Mouse (Mus musculus) neural tube, embryonic 13.5 days (tissue): ENCODE measurements around the gene Gstt4. TPM values are rescaled to one million over a fixed set of nuclear protein-coding genes. Genes with fewer than 3 reads are reported as not detected.
"Not testable (repeated sequence)": the region's sequence is repeated elsewhere in the genome, so short reads cannot be mapped to it uniquely, and the experiment has no call there.

Experiments used
- ATAC-seq: fragments of 200-750 bp; cut with Nextera tagmentation; 2 replicates; pipeline ENCODE4 v1.8.0; 2017; ENCODE audit warnings: low read depth, mild to moderate bottlenecking, moderate TSS enrichment, moderate library complexity
- H3K27ac ChIP-seq: fragments of 300-500 bp; sonication (generic); replicated peaks from 2 replicates; pipeline ENCODE4 v1.5.1; 2015; ENCODE audit warnings: moderate library complexity, mild to moderate bottlenecking, inconsistent platforms
- H3K27me3 ChIP-seq: fragments of 300-500 bp; sonication (generic); 2 replicates; pipeline ENCODE4 v1.6.1; 2015; ENCODE audit warnings: mild to moderate bottlenecking, inconsistent platforms
- H3K36me3 ChIP-seq: fragments of 300-500 bp; sonication (generic); 2 replicates; pipeline ENCODE4 v1.6.1; 2015; ENCODE audit warnings: mild to moderate bottlenecking, inconsistent platforms
- H3K4me1 ChIP-seq: fragments of 300-500 bp; sonication (generic); replicated peaks from 2 replicates; pipeline ENCODE4 v1.6.1; 2015; ENCODE audit warnings: inconsistent platforms
- H3K4me2 ChIP-seq: fragments of 300-500 bp; sonication (generic); 2 replicates; pipeline ENCODE4 v1.6.1; 2015; ENCODE audit warnings: inconsistent platforms, mild to moderate bottlenecking, moderate library complexity
- H3K4me3 ChIP-seq: fragments of 300-500 bp; sonication (generic); 2 replicates; pipeline ENCODE4 v1.5.1; 2015; ENCODE audit warnings: mild to moderate bottlenecking, inconsistent platforms
- H3K9ac ChIP-seq: fragments of 300-500 bp; sonication (generic); 2 replicates; pipeline ENCODE4 v1.6.1; 2015; ENCODE audit warnings: moderate library complexity, mild to moderate bottlenecking, inconsistent platforms
- H3K9me3 ChIP-seq: fragments of 300-500 bp; sonication (generic); 2 replicates; pipeline ENCODE4 v1.6.1; 2016; ENCODE audit warnings: inconsistent platforms
- whole genome bisulfite sequencing: fragments of 180-500 bp; shearing (Covaris S2); methylation state at CpG from one replicate; pipeline ENCODE4 v1.1.7; 2015; 5-methylcytosine and 5-hydroxymethylcytosine counted together
- polyA plus RNA-seq: library from polyadenylated mRNA; unstranded; fragments of >200 nt; fragmentation: Nextera tagmentation; extraction: Ambion mirVana; gene quantifications from 2 replicates; pipeline ENCODE4 v1.2.1, GENCODE M21; 2015

The Gstt4 gene
- polyA plus RNA-seq, 1 experiment from 2014 or later, result not detected

- H3K4me3 ChIP-seq, result no peak overlapping the region
These were observed 31.1 kb upstream of the Gstt4 start for GRCm38 (mm10) chr10:75853452-75853851.

GRCm38 (mm10) chr10:75852539-75853125 lies 30.3 kb upstream of the Gstt4 start:
- Histone ChIP-seq H3K4me3 (no peak overlapping the region), H3K9ac (no peak overlapping the region), H3K36me3 (peaks cover 13% of the 10 kb centered on the region), H3K27me3 (no peaks in the 10 kb centered on the region), H3K27ac (no peak overlapping the region), H3K9me3 (no peaks in the 10 kb centered on the region; the same call in 1 of the 2 replicates), H3K4me2 (no peak overlapping the region), H3K4me1 (peaks cover 33% of the 10 kb centered on the region)
- 93% methylated on average over 12 of the region's 12 CpGs for WGBS
- ATAC-seq, result no peak

More at GRCm38 (mm10) chr10:75853452-75853851, 31.1 kb upstream of the Gstt4 start:
- Histone ChIP-seq H3K27me3 (no peaks in the 10 kb centered on the region), H3K4me2 (no peak overlapping the region), H3K27ac (no peak overlapping the region), H3K9ac (no peak overlapping the region), H3K36me3 (peaks cover 20% of the 10 kb centered on the region), H3K9me3 (no peaks in the 10 kb centered on the region; the same call in 1 of the 2 replicates), H3K4me1 (peaks cover 38% of the 10 kb centered on the region)
- 21% methylated on average over 10 of the region's 10 CpGs for WGBS
- 0 out of 2 replicates have a peak, but pooled peaks have one; percentile 17 for ATAC-seq

- H3K27me3 ChIP-seq, result no peaks in the 10 kb centered on the region
- 0 out of 2 replicates have a peak overlapping the region, but pooled peaks have one; percentile 26 for H3K9ac ChIP-seq
- H3K4me1 ChIP-seq, result peaks cover 28% of the 10 kb centered on the region
- H3K27ac ChIP-seq, result peak overlapping the region; percentile 38; the same call in 1 of the 2 replicates
- no peak for ATAC-seq
- no peaks in the 10 kb centered on the region; the same call in 1 of the 2 replicates for H3K9me3 ChIP-seq
- H3K4me3 ChIP-seq, result no peak overlapping the region
- WGBS, result 34% methylated on average over 3 of the region's 3 CpGs
- peak overlapping the region; percentile 7; the same call in 1 of the 2 replicates for H3K4me2 ChIP-seq
- peaks cover 3% of the 10 kb centered on the region for H3K36me3 ChIP-seq
These were observed 29.3 kb upstream of the Gstt4 start for GRCm38 (mm10) chr10:75851681-75852080.

- H3K9ac ChIP-seq, result no peak overlapping the region
- no peaks in the 10 kb centered on the region for H3K27me3 ChIP-seq
- H3K9me3 ChIP-seq, result no peaks in the 10 kb centered on the region; the same call in 1 of the 2 replicates
- 3% methylated on average over 6 of the region's 6 CpGs for WGBS
- ATAC-seq, result no peak
- peak overlapping the region; percentile 38; the same call in 1 of the 2 replicates for H3K27ac ChIP-seq
- H3K4me2 ChIP-seq, result peak overlapping the region; percentile 7; the same call in 1 of the 2 replicates
- no peak overlapping the region for H3K4me3 ChIP-seq
- H3K4me1 ChIP-seq, result peaks cover 28% of the 10 kb centered on the region
- H3K36me3 ChIP-seq, result no peaks in the 10 kb centered on the region
These were observed 28.7 kb upstream of the Gstt4 start for GRCm38 (mm10) chr10:75851076-75851475.

- no peak for ATAC-seq
- Histone ChIP-seq H3K9ac (no peak overlapping the region), H3K4me2 (no peak overlapping the region), H3K9me3 (no peaks in the 10 kb centered on the region; the same call in 1 of the 2 replicates), H3K27ac (no peak overlapping the region), H3K4me3 (no peak overlapping the region), H3K27me3 (no peaks in the 10 kb centered on the region), H3K36me3 (no peaks in the 10 kb centered on the region), H3K4me1 (peaks cover 28% of the 10 kb centered on the region)
- 27% methylated on average over 3 of the region's 3 CpGs for WGBS
These were observed 26.0 kb upstream of the Gstt4 start for GRCm38 (mm10) chr10:75848382-75848781.

GRCm38 (mm10) chr10:75845306-75845930 lies 23.1 kb upstream of the Gstt4 start:
- Histone ChIP-seq H3K36me3 (no peaks in the 10 kb centered on the region), H3K9ac (no peak overlapping the region), H3K4me3 (no peak overlapping the region), H3K4me2 (no peak overlapping the region), H3K9me3 (no peaks in the 10 kb centered on the region), H3K4me1 (peaks cover 14% of the 10 kb centered on the region), H3K27me3 (no peaks in the 10 kb centered on the region), H3K27ac (no peak overlapping the region)
- WGBS, result 79% methylated on average over 6 of the region's 6 CpGs
- no peak for ATAC-seq

GRCm38 (mm10) chr10:75844800-75845199 lies 22.5 kb upstream of the Gstt4 start:
- Histone ChIP-seq H3K27me3 (no peaks in the 10 kb centered on the region), H3K36me3 (no peaks in the 10 kb centered on the region), H3K4me1 (peaks cover 14% of the 10 kb centered on the region), H3K9ac (no peak overlapping the region), H3K27ac (no peak overlapping the region), H3K4me2 (no peak overlapping the region), H3K9me3 (no peaks in the 10 kb centered on the region), H3K4me3 (no peak overlapping the region)
- 80% methylated on average over 1 of the region's 1 CpGs for WGBS
- ATAC-seq, result no peak

- not testable (repeated sequence) for H3K4me1 ChIP-seq, H3K4me3 ChIP-seq, H3K27me3 ChIP-seq, H3K27ac ChIP-seq, H3K4me2 ChIP-seq, H3K9me3 ChIP-seq, H3K36me3 ChIP-seq, ATAC-seq, H3K9ac ChIP-seq
- 83% methylated on average over 6 of the region's 6 CpGs for WGBS
These were observed 21.6 kb upstream of the Gstt4 start for GRCm38 (mm10) chr10:75843898-75844297.

- peaks cover 34% of the 10 kb centered on the region for H3K4me1 ChIP-seq
- H3K36me3 ChIP-seq, result no peaks in the 10 kb centered on the region
- H3K27ac ChIP-seq, result no peak overlapping the region
- H3K9me3 ChIP-seq, result no peaks in the 10 kb centered on the region
- no peak for ATAC-seq
- H3K4me2 ChIP-seq, result no peak overlapping the region
- no peak overlapping the region for H3K4me3 ChIP-seq
- peaks cover 14% of the 10 kb centered on the region for H3K27me3 ChIP-seq
- H3K9ac ChIP-seq, result no peak overlapping the region
- WGBS, result 91% methylated on average over 10 of the region's 10 CpGs
These were observed 16.7 kb upstream of the Gstt4 start for GRCm38 (mm10) chr10:75839092-75839491.

- H3K4me2 ChIP-seq, result peak within 1 kb of the TSS; percentile 59
- peaks cover 32% of the 10 kb centered on the region for H3K27me3 ChIP-seq
- H3K9ac ChIP-seq, result peak within 1 kb of the TSS; percentile 58
- H3K4me3 ChIP-seq, result peak within 1 kb of the TSS; percentile 48
- H3K36me3 ChIP-seq, result no peaks in the 10 kb centered on the region
- peaks cover 43% of the 10 kb centered on the region for H3K4me1 ChIP-seq
- 0% methylated on average over 21 of the region's 21 CpGs for WGBS
- H3K27ac ChIP-seq, result peak within 1 kb of the TSS; percentile 72
- peak; percentile 87 for ATAC-seq
- no peaks in the 10 kb centered on the region for H3K9me3 ChIP-seq
These were observed 15.0 kb upstream of the Gstt4 start, which contains the start of gene Gstt2 for GRCm38 (mm10) chr10:75837248-75837759. Gene Gstt2, minus strand, starts transcription at chr10:75837424.

GRCm38 (mm10) chr10:75835761-75836531 lies 13.6 kb upstream of the Gstt4 start:
- peak overlapping the region; percentile 63 for H3K4me2 ChIP-seq
- H3K27ac ChIP-seq, result no peak overlapping the region
- 28% methylated on average over 7 of the region's 10 CpGs for WGBS
- H3K9ac ChIP-seq, result peak overlapping the region; percentile 43; the same call in 1 of the 2 replicates
- peaks cover 43% of the 10 kb centered on the region for H3K4me1 ChIP-seq
- H3K4me3 ChIP-seq, result peak overlapping the region; percentile 25; the same call in 1 of the 2 replicates
- no peaks in the 10 kb centered on the region for H3K36me3 ChIP-seq
- no peak for ATAC-seq
- H3K9me3 ChIP-seq, result no peaks in the 10 kb centered on the region
- peaks cover 33% of the 10 kb centered on the region for H3K27me3 ChIP-seq
